Mouse (Mus musculus): ENCODE results near the gene Mgat5.

DNA sequence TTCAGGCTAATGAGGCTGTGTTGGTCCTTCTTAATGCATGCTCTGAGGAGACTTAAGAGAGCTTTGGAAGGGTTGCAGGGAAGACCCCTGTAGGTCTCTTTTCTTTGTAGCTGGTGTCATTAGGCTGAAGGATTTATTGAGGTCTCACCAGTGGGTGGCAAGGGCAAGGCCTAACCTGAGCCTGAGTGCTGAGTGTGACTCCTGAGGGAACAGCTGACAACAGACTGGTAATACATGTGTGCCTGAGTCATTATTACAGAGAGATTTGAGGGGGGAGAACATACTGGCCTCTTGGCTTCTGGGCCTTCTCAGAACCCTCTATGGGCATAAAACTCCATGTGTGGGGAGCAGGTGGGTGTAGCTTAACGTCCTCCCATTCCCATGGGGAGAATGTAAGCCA, 8.0 kb downstream of the Mgat5 start:
- TF ChIP-seq CTCF (IDR thresholded peaks at IDR 0.05; ENCODE audit: low read depth, low read length): no peak
- no peak for TF ChIP-seq POLR2A (IDR thresholded peaks at IDR 0.05; ENCODE audit: borderline replicate concordance, low read depth, low read length)
